Mouse (Mus musculus) kidney, adult 2 months (tissue): ENCODE results near the gene Pomc. TPM values are rescaled to one million over a fixed set of nuclear protein-coding genes. Genes with fewer than 3 reads are reported as not detected.
"Not testable (repeated sequence)": the region's sequence is repeated elsewhere in the genome, so short reads cannot be mapped to it uniquely, and the experiment has no call there.

ENCODE experiments used
- DNase-seq: peaks from one replicate; pipeline ENCODE4 v3.0.0; 2021
- H3K27ac ChIP-seq: fragments of 200-500 bp; 2 replicates; pipeline ENCODE4 v1.5.1; 2012; ENCODE audit warnings: low read depth, low read length, control low read depth, inconsistent platforms; ENCODE audit not compliant: insufficient read depth
- H3K27me3 ChIP-seq: fragments of 200-500 bp; replicated peaks from 2 replicates; pipeline ENCODE4 v1.6.1; 2012; ENCODE audit warnings: mild to moderate bottlenecking, moderate library complexity, low read length, inconsistent platforms; ENCODE audit not compliant: control insufficient read depth, insufficient read depth
- H3K36me3 ChIP-seq: fragments of 200-500 bp; 2 replicates; pipeline ENCODE4 v1.6.1; 2012; ENCODE audit warnings: mild to moderate bottlenecking, moderate library complexity, low read length, inconsistent platforms; ENCODE audit not compliant: control insufficient read depth, insufficient read depth
- H3K4me1 ChIP-seq: fragments of 200-500 bp; 2 replicates; pipeline ENCODE4 v1.6.1; 2011; ENCODE audit warnings: low read length; ENCODE audit not compliant: control insufficient read depth, insufficient read depth
- H3K4me3 ChIP-seq: fragments of 200-500 bp; 2 replicates; pipeline ENCODE4 v1.5.1; 2011; ENCODE audit warnings: mild to moderate bottlenecking, low read depth, low read length, control low read depth; ENCODE audit not compliant: insufficient read depth
- CTCF ChIP-seq: fragments of 200-500 bp; conservative IDR thresholded peaks from 2 replicates; pipeline ENCODE4 v1.5.1; 2011; ENCODE audit warnings: low read depth, mild to moderate bottlenecking, control low read depth, low read length, moderate library complexity, mixed read lengths; ENCODE audit not compliant: insufficient read depth, insufficient read length
- POLR2A ChIP-seq: fragments of 200-500 bp; IDR thresholded peaks from one replicate; pipeline ENCODE4 v1.6.1; 2011; ENCODE audit warnings: low read depth, low read length, control low read depth
- whole genome bisulfite sequencing: fragments of 180-500 bp; shearing (Covaris S2); methylation state at CpG from one replicate; pipeline ENCODE4 v1.1.7; 2018; 5-methylcytosine and 5-hydroxymethylcytosine counted together
- polyA plus RNA-seq: library from polyadenylated mRNA; depleted of rRNA; stranded (reverse); fragments of >200 nt; gene quantifications from 2 replicates; pipeline ENCODE4 v1.2.3, GENCODE M21; 2012

Gene Pomc
- polyA plus RNA-seq, 1 experiment, result 1.1 TPM

GRCm38 (mm10) chr12:3915852-3916251 is 38.9 kb upstream of the Pomc start:
- 53% methylated on average over 3 of the region's 3 CpGs for WGBS
- no peak overlapping the region for H3K27ac ChIP-seq
- no peak for DNase-seq
- H3K27me3 ChIP-seq, result no peaks in the 10 kb centered on the region
- no peaks in the 10 kb centered on the region for H3K4me1 ChIP-seq
- no peaks in the 10 kb centered on the region for H3K36me3 ChIP-seq
- H3K4me3 ChIP-seq, result no peak overlapping the region
- TF ChIP-seq CTCF, result no peak
- no peak for TF ChIP-seq POLR2A

DNA sequence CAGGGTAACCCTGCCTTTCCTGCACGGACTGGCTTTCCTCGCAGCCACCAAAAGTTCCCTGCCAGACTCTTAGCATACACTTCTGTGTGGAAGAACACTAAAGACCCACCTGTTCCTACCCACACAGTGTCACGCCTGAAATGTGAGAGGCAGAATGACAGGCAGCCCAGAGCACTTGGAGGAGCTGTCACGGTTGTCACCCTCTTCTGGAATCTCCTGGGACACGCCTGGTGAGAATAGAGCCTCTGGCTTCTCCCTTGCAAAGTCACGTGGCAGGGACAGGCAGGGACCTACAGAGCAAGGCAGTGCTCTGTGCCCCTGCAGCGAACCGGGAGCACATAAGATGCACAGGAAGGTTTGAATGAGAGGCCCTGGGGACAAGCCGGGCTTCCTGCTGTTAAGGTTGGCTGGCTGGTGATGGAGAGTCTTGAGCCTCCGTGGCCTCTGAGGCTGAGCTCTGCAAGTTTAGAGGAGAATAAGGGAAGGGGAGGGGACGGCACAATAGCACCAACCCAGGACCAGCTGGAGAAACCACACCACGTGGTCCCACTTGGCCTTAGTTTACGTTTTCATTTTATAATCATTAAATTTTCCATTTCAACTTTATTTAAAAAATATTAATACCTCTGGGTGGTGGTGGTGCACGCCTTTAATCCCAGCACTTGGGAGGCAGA is 36.9 kb upstream of the Pomc start:
- 39% methylated on average over 14 of the region's 14 CpGs for WGBS
- Histone ChIP-seq H3K4me3 (no peak overlapping the region), H3K4me1 (no peaks in the 10 kb centered on the region), H3K27ac (no peak overlapping the region), H3K27me3 (no peaks in the 10 kb centered on the region), H3K36me3 (no peaks in the 10 kb centered on the region)
- TF ChIP-seq CTCF (no peak), POLR2A (no peak)
- no peak for DNase-seq

GRCm38 (mm10) chr12:3918577-3918976 is 36.2 kb upstream of the Pomc start:
- no peaks in the 10 kb centered on the region for H3K27me3 ChIP-seq
- no peak for DNase-seq
- WGBS, result 68% methylated on average over 3 of the region's 3 CpGs
- H3K4me1 ChIP-seq, result no peaks in the 10 kb centered on the region
- H3K4me3 ChIP-seq, result no peak overlapping the region
- H3K27ac ChIP-seq, result no peak overlapping the region
- TF ChIP-seq POLR2A (no peak), CTCF (no peak)
- no peaks in the 10 kb centered on the region for H3K36me3 ChIP-seq

DNA sequence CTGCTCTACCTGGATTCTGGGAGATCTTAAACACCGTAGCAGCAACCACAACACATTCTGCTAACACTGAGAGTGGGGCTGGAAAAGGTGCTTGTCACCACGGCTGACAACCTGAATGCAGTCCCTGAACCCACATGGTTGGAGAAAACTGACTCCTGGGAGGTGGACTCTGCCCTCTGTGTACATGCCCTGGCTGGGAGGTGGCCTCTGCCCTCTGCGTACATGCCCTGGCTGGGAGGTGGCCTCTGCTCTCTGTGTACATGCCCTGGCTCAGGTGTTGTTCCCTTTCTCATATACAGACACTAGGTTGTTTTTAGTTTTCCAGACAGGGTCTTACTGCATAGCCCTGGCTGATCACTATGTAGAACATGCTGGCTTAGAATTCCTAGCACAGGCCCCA is 35.3 kb upstream of the Pomc start:
- H3K4me1 ChIP-seq, result no peaks in the 10 kb centered on the region
- no peaks in the 10 kb centered on the region for H3K36me3 ChIP-seq
- TF ChIP-seq CTCF (no peak), POLR2A (no peak)
- no peaks in the 10 kb centered on the region for H3K27me3 ChIP-seq
- no peak overlapping the region for H3K4me3 ChIP-seq
- H3K27ac ChIP-seq, result no peak overlapping the region
- whole genome bisulfite sequencing, result 67% methylated on average over 3 of the region's 3 CpGs
- DNase-seq, result peak; percentile 54

DNA sequence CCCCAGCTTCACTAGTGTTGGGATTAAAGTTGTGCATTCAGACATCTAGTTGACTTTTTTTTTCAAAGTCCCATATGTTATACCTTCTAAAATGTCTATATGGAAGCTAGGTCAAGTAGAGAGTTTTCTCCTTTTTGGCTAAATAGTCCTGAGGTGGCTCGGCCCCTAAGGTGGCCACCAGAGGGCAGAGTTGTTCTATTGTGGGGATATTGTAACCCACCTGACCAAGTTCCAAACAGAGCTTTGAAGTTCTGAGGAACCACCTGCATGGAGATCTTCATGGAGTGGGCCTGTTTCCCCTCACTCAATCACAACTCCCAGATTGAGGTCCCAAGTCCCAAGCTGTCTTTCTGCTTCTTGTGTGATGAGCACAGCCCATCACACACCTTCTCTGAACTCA is 28.6 kb upstream of the Pomc start:
- H3K4me3 ChIP-seq, result no peak overlapping the region
- no peaks in the 10 kb centered on the region for H3K36me3 ChIP-seq
- no peaks in the 10 kb centered on the region for H3K4me1 ChIP-seq
- peak; percentile 72 for DNase-seq
- TF ChIP-seq CTCF (peak; percentile 77), POLR2A (no peak)
- no peaks in the 10 kb centered on the region for H3K27me3 ChIP-seq
- WGBS, result 2% methylated on average over 1 of the region's 1 CpGs
- no peak overlapping the region for H3K27ac ChIP-seq

DNA sequence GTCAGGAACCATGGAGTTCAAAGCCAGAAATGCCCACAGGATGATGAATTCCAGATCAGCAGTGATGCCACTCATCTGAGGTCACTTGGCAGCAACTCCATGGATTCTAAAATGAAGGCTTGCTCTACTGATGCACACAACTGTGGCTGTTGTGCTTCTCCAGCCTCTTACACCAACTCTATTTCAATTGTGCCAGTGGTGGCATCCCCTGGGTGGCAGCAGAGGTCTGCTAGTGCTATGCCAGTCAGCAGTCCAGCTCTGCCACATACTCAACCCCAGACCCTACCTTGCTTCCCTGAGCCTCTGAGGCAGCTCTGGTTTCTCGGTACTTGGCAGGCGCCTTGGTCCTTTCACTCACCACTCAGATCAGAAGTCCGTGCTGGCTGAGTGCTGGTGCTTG is 25.9 kb upstream of the Pomc start:
- DNase-seq, result no peak
- 69% methylated on average over 3 of the region's 3 CpGs for WGBS
- H3K4me1 ChIP-seq, result no peaks in the 10 kb centered on the region
- no peak for TF ChIP-seq POLR2A
- TF ChIP-seq CTCF, result peak; percentile 41; the same call in 1 of the 2 replicates
- H3K4me3 ChIP-seq, result no peak overlapping the region
- H3K27me3 ChIP-seq, result no peaks in the 10 kb centered on the region
- no peak overlapping the region for H3K27ac ChIP-seq
- H3K36me3 ChIP-seq, result no peaks in the 10 kb centered on the region

GRCm38 (mm10) chr12:3930090-3930865 is 24.5 kb upstream of the Pomc start:
- 94% methylated on average over 39 of the region's 47 CpGs for WGBS
- not testable (repeated sequence) for H3K4me1 ChIP-seq, DNase-seq, H3K27ac ChIP-seq, H3K36me3 ChIP-seq, H3K27me3 ChIP-seq, H3K4me3 ChIP-seq
